17 mouse cellular contexts compared by ENCODE assay signal in genomic region chr15:83053261-83053660, GRCm38 (mm10). TPM values are rescaled to one million over a fixed set of nuclear protein-coding genes. Genes with fewer than 3 reads are reported as not detected.
A peak's percentile ranks its signal among the peaks of the same experiment; 100 is the strongest.
DNase-seq lines count a peak whose midpoint lies in the region; ATAC-seq lines count a peak whose summit lies in the region.
"Had no signal": no experiment of that assay in that cellular context is flagged by ENCODE, and none has a peak within 500 bp of the region (broad histone marks: within the 10 kb centered on the region; RNA-seq: fewer than 3 reads in every experiment).

No protein-coding gene starts in this region.

- H3K27ac ChIP-seq in kidney, embryonic 14.5 days (ENCODE audit: low read depth, low read length), result no peak overlapping the region
- H3K27ac ChIP-seq in midbrain, embryonic 11.5 days (ENCODE audit: low read depth, low read length), result no peak overlapping the region
- H3K27ac ChIP-seq in midbrain, embryonic 16.5 days (ENCODE audit: low read length), result no peak overlapping the region
- H3K27ac ChIP-seq: heart, embryonic 10.5 days; liver, embryonic 13.5 days; macrophage; stomach, embryonic 15.5 days had no signal

- H3K4me3 ChIP-seq in kidney, embryonic 14.5 days (ENCODE audit: low read length), result no peak overlapping the region
- H3K4me3 ChIP-seq in midbrain, embryonic 11.5 days (ENCODE audit: low read depth, low read length), result no peak overlapping the region
- no peak overlapping the region for H3K4me3 ChIP-seq in midbrain, embryonic 16.5 days (ENCODE audit: low read depth, low read length)
- H3K4me3 ChIP-seq: heart, embryonic 10.5 days; liver, embryonic 13.5 days; stomach, embryonic 15.5 days had no signal

- no peak for DNase-seq in kidney, adult 11 months
- peak; percentile 81 for DNase-seq in midbrain, embryonic 11.5 days (ENCODE audit: low spot score, missing footprints)
- peak; percentile 45 for DNase-seq in kidney, postnatal 14 days
- no peak for DNase-seq in gastrocnemius, postnatal 10 days
- DNase-seq: adrenal gland, postnatal 10 days; cerebellum, adult 9-11 months; gastrocnemius, postnatal 14 days; left cerebral cortex, postnatal 4 days; liver, embryonic 13.5 days; right cerebral cortex, adult 18-20 months; thymus, postnatal 36 days had no signal

- H3K9ac ChIP-seq in kidney, embryonic 14.5 days (ENCODE audit: low read depth, low read length), result no peak overlapping the region
- H3K9ac ChIP-seq in midbrain, embryonic 11.5 days (ENCODE audit: low read length), result no peak overlapping the region
- no peak overlapping the region for H3K9ac ChIP-seq in midbrain, embryonic 16.5 days (ENCODE audit: low read depth, low read length)
- H3K9ac ChIP-seq: liver, embryonic 13.5 days; stomach, embryonic 15.5 days had no signal

- ATAC-seq in kidney, embryonic 14.5 days (ENCODE audit: low FRiP score, low TSS enrichment), result 0 out of 2 replicates have a peak, but pooled peaks have one; percentile 18
- no peak for ATAC-seq in midbrain, embryonic 11.5 days (ENCODE audit: low FRiP score)
- ATAC-seq in midbrain, embryonic 16.5 days, result no peak
- no peak for ATAC-seq in erythroblast, adult 5-6 weeks (replicated peaks; ENCODE audit: low FRiP score, poor library complexity, severe bottlenecking)

- no peaks in the 10 kb centered on the region for H3K27me3 ChIP-seq in kidney, embryonic 14.5 days (ENCODE audit: control insufficient read depth, insufficient read depth, low read length)
- H3K27me3 ChIP-seq in midbrain, embryonic 11.5 days (ENCODE audit: control insufficient read depth, insufficient read depth, low read length), result no peaks in the 10 kb centered on the region
- no peaks in the 10 kb centered on the region for H3K27me3 ChIP-seq in midbrain, embryonic 16.5 days (ENCODE audit: control insufficient read depth, insufficient read depth, low read depth, low read length)
- H3K27me3 ChIP-seq: stomach, embryonic 15.5 days had no signal

- no peak overlapping the region for H3K4me2 ChIP-seq in kidney, embryonic 14.5 days (replicated peaks; ENCODE audit: low read depth, low read length)
- H3K4me2 ChIP-seq in midbrain, embryonic 11.5 days, result no peak overlapping the region
- H3K4me2 ChIP-seq in midbrain, embryonic 16.5 days (ENCODE audit: low read length), result no peak overlapping the region
- H3K4me2 ChIP-seq: liver, embryonic 13.5 days; stomach, embryonic 15.5 days had no signal

- no peaks in the 10 kb centered on the region for H3K36me3 ChIP-seq in kidney, embryonic 14.5 days (ENCODE audit: control insufficient read depth, insufficient read depth, low read length)
- no peaks in the 10 kb centered on the region for H3K36me3 ChIP-seq in midbrain, embryonic 11.5 days (ENCODE audit: control insufficient read depth, insufficient read depth, low read length)
- no peaks in the 10 kb centered on the region for H3K36me3 ChIP-seq in midbrain, embryonic 16.5 days (ENCODE audit: control insufficient read depth, insufficient read depth, low read length)
- H3K36me3 ChIP-seq: heart, embryonic 10.5 days; liver, embryonic 13.5 days; stomach, embryonic 15.5 days had no signal

- 27% methylated on average over 11 of the region's 11 CpGs for WGBS in kidney, embryonic 14.5 days
- WGBS in midbrain, embryonic 11.5 days, result 58% methylated on average over 11 of the region's 11 CpGs
- WGBS in midbrain, embryonic 16.5 days, result 32% methylated on average over 11 of the region's 11 CpGs

- H3K4me1 ChIP-seq in kidney, embryonic 14.5 days (ENCODE audit: control insufficient read depth, insufficient read depth, low read length), result peaks cover 18% of the 10 kb centered on the region; the same call in 1 of the 2 replicates
- H3K4me1 ChIP-seq in midbrain, embryonic 11.5 days (ENCODE audit: control insufficient read depth, insufficient read depth, low read length), result peaks cover 13% of the 10 kb centered on the region
- peaks cover 21% of the 10 kb centered on the region for H3K4me1 ChIP-seq in midbrain, embryonic 16.5 days (ENCODE audit: control insufficient read depth, insufficient read depth, low read length)

- no peaks in the 10 kb centered on the region for H3K9me3 ChIP-seq in kidney, embryonic 14.5 days (ENCODE audit: control insufficient read depth, low read length)
- no peaks in the 10 kb centered on the region for H3K9me3 ChIP-seq in midbrain, embryonic 11.5 days (ENCODE audit: control insufficient read depth, low read length)
- no peaks in the 10 kb centered on the region for H3K9me3 ChIP-seq in midbrain, embryonic 16.5 days (replicated peaks; ENCODE audit: control insufficient read depth, low read length, poor library complexity, severe bottlenecking)
- H3K9me3 ChIP-seq: heart, embryonic 10.5 days; liver, embryonic 13.5 days; stomach, embryonic 15.5 days had no signal

RNA-seq across cellular contexts. Expression of gene Nfam1, which starts 20.2 kb away (rescaled TPM):
- polyA plus RNA-seq in kidney, embryonic 14.5 days (2014; fragmentation: Nextera tagmentation; extraction: Ambion mirVana), result 2.0 and 3.4 TPM in 2 replicates
- 3.9 and 4.0 TPM in 2 replicates for polyA plus RNA-seq in midbrain, embryonic 11.5 days (2014; fragmentation: Nextera tagmentation; extraction: Ambion mirVana)
- polyA plus RNA-seq in midbrain, embryonic 16.5 days (2015; fragmentation: Nextera tagmentation; extraction: Ambion mirVana), result 2.6 and 3.0 TPM in 2 replicates
- total RNA-seq in gastrocnemius, postnatal 10 days (2021), result 1 to 10 TPM; 1.4 to 3.0 TPM
- total RNA-seq in erythroblast, adult 5-6 weeks (2015; ENCODE audit: low replicate concordance), result 26.3 and 27.6 TPM in 2 replicates
- total RNA-seq in erythroblast, adult 5-6 weeks (2017; ENCODE audit: low replicate concordance), result 18.4 and 30.1 TPM in 2 replicates

RNA-seq across cellular contexts. Expression of gene Serhl, which starts 36.0 kb away (rescaled TPM):
- 52.7 and 54.5 TPM in 2 replicates for polyA plus RNA-seq in kidney, embryonic 14.5 days (2014; fragmentation: Nextera tagmentation; extraction: Ambion mirVana)
- 46.9 and 47.0 TPM in 2 replicates for polyA plus RNA-seq in midbrain, embryonic 11.5 days (2014; fragmentation: Nextera tagmentation; extraction: Ambion mirVana)
- 29.6 and 29.7 TPM in 2 replicates for polyA plus RNA-seq in midbrain, embryonic 16.5 days (2015; fragmentation: Nextera tagmentation; extraction: Ambion mirVana)
- total RNA-seq in gastrocnemius, postnatal 10 days (2021), result 10 to 100 TPM; 34.8 to 35.4 TPM
- total RNA-seq in erythroblast, adult 5-6 weeks (2015; ENCODE audit: low replicate concordance), result 14.2 and 18.3 TPM in 2 replicates
- total RNA-seq in erythroblast, adult 5-6 weeks (2017; ENCODE audit: low replicate concordance), result 7.0 and 19.4 TPM in 2 replicates

Comparison
In these comparisons a context has a peak if more than half of its experiments do, and no peak if none do; other contexts are left out.
1. DNase-seq: peak in midbrain, embryonic 11.5 days (single experiment) and kidney, postnatal 14 days (single experiment); none in kidney, adult 11 months (single experiment) and gastrocnemius, postnatal 10 days (single experiment).